Mouse (Mus musculus) limb, embryonic 12.5 days (tissue): Measurements from ENCODE around the gene 4930512M02Rik. TPM values are rescaled to one million over a fixed set of nuclear protein-coding genes. Genes with fewer than 3 reads are reported as not detected.

Source experiments
- ATAC-seq: fragments of 200-750 bp; cut with Nextera tagmentation; 2 replicates; pipeline ENCODE4 v1.8.0; 2017; ENCODE audit warnings: low read depth, moderate TSS enrichment; ENCODE audit not compliant: insufficient number of reproducible peaks, insufficient read depth, low FRiP score, low TSS enrichment
- H3K27ac ChIP-seq: fragments of 300-500 bp; sonication (generic); 2 replicates; pipeline ENCODE4 v1.5.1; 2016; ENCODE audit warnings: mild to moderate bottlenecking, moderate library complexity
- H3K27me3 ChIP-seq: fragments of 300-500 bp; sonication (generic); 2 replicates; pipeline ENCODE4 v1.6.1; 2016; ENCODE audit warnings: mild to moderate bottlenecking, moderate library complexity
- H3K36me3 ChIP-seq: fragments of 300-500 bp; sonication (generic); 2 replicates; pipeline ENCODE4 v1.6.1; 2016; ENCODE audit warnings: mild to moderate bottlenecking, moderate library complexity
- H3K4me1 ChIP-seq: fragments of 300-500 bp; sonication (generic); replicated peaks from 2 replicates; pipeline ENCODE4 v1.6.1; 2016
- H3K4me2 ChIP-seq: fragments of 300-500 bp; sonication (generic); 2 replicates; pipeline ENCODE4 v1.6.1; 2016; ENCODE audit warnings: mild to moderate bottlenecking, moderate library complexity
- H3K4me3 ChIP-seq: fragments of 300-500 bp; sonication (generic); replicated peaks from 2 replicates; pipeline ENCODE4 v1.5.1; 2016; ENCODE audit warnings: mild to moderate bottlenecking
- H3K9ac ChIP-seq: fragments of 300-500 bp; sonication (generic); replicated peaks from 2 replicates; pipeline ENCODE4 v1.6.1; 2016; ENCODE audit warnings: mild to moderate bottlenecking, moderate library complexity
- H3K9me3 ChIP-seq: fragments of 300-500 bp; sonication (generic); 2 replicates; pipeline ENCODE4 v1.6.1; 2016; ENCODE audit warnings: mild to moderate bottlenecking, moderate library complexity
- WGBS: fragments of 180-500 bp; shearing (Covaris S2); methylation state at CpG from one replicate; pipeline ENCODE4 v1.1.7; 2016; 5-methylcytosine and 5-hydroxymethylcytosine counted together
- polyA plus RNA-seq: library from polyadenylated mRNA; unstranded; fragments of >200 nt; fragmentation: Nextera tagmentation; extraction: Ambion mirVana; gene quantifications from 2 replicates; pipeline ENCODE4 v1.2.1, GENCODE M21; 2016

Gene 4930512M02Rik
- polyA plus RNA-seq, 1 experiment from 2014 or later = not detected

- Histone ChIP-seq H3K4me3 (no peak overlapping the region), H3K36me3 (no peaks in the 10 kb centered on the region), H3K27me3 (no peaks in the 10 kb centered on the region), H3K27ac (no peak overlapping the region), H3K4me1 (peaks cover 5% of the 10 kb centered on the region), H3K9ac (no peak overlapping the region), H3K4me2 (no peak overlapping the region), H3K9me3 (no peaks in the 10 kb centered on the region)
- WGBS = 90% methylated on average over 3 of the region's 3 CpGs
- ATAC-seq = no peak
Measured at GRCm38 (mm10) chr11:11656388-11656787, 28.8 kb upstream of the 4930512M02Rik start.

GRCm38 (mm10) chr11:11644303-11644702 lies 16.7 kb upstream of the 4930512M02Rik start:
- no peak overlapping the region for H3K27ac ChIP-seq
- H3K27me3 ChIP-seq = no peaks in the 10 kb centered on the region
- H3K4me2 ChIP-seq = no peak overlapping the region
- no peaks in the 10 kb centered on the region for H3K36me3 ChIP-seq
- ATAC-seq = no peak
- no peaks in the 10 kb centered on the region for H3K9me3 ChIP-seq
- H3K4me3 ChIP-seq = no peak overlapping the region
- no peaks in the 10 kb centered on the region for H3K4me1 ChIP-seq
- no peak overlapping the region for H3K9ac ChIP-seq

- Histone ChIP-seq H3K9me3 (no peaks in the 10 kb centered on the region), H3K9ac (no peak overlapping the region), H3K27ac (no peak overlapping the region), H3K36me3 (no peaks in the 10 kb centered on the region), H3K27me3 (no peaks in the 10 kb centered on the region), H3K4me2 (no peak overlapping the region), H3K4me1 (no peaks in the 10 kb centered on the region), H3K4me3 (no peak overlapping the region)
- 59% methylated on average over 4 of the region's 4 CpGs for WGBS
- ATAC-seq = no peak
Measured at GRCm38 (mm10) chr11:11624073-11624705, 3.4 kb downstream of the 4930512M02Rik start.

- ATAC-seq = no peak
- Histone ChIP-seq H3K4me2 (no peak overlapping the region), H3K36me3 (no peaks in the 10 kb centered on the region), H3K27me3 (no peaks in the 10 kb centered on the region), H3K27ac (no peak overlapping the region), H3K4me1 (no peaks in the 10 kb centered on the region), H3K9me3 (peaks cover 16% of the 10 kb centered on the region), H3K9ac (no peak overlapping the region), H3K4me3 (no peak overlapping the region)
- WGBS = 83% methylated on average over 2 of the region's 2 CpGs
Measured at GRCm38 (mm10) chr11:11609243-11609642, 18.4 kb downstream of the 4930512M02Rik start.

GRCm38 (mm10) chr11:11587327-11587726 lies 40.3 kb downstream of the 4930512M02Rik start:
- H3K9me3 ChIP-seq = no peaks in the 10 kb centered on the region
- H3K36me3 ChIP-seq = no peaks in the 10 kb centered on the region
- H3K27me3 ChIP-seq = no peaks in the 10 kb centered on the region
- H3K27ac ChIP-seq = no peak overlapping the region
- H3K9ac ChIP-seq = no peak overlapping the region
- H3K4me3 ChIP-seq = no peak overlapping the region
- no peak for ATAC-seq
- H3K4me1 ChIP-seq = no peaks in the 10 kb centered on the region
- WGBS = 78% methylated on average over 2 of the region's 2 CpGs
- no peak overlapping the region for H3K4me2 ChIP-seq

GRCm38 (mm10) chr11:11586423-11586822 lies 41.2 kb downstream of the 4930512M02Rik start:
- H3K9ac ChIP-seq = no peak overlapping the region
- H3K4me1 ChIP-seq = no peaks in the 10 kb centered on the region
- 100% methylated on average over 1 of the region's 1 CpGs for WGBS
- H3K27me3 ChIP-seq = no peaks in the 10 kb centered on the region
- no peaks in the 10 kb centered on the region for H3K9me3 ChIP-seq
- no peak overlapping the region for H3K4me2 ChIP-seq
- ATAC-seq = no peak
- H3K36me3 ChIP-seq = no peaks in the 10 kb centered on the region
- no peak overlapping the region for H3K4me3 ChIP-seq
- no peak overlapping the region for H3K27ac ChIP-seq

- H3K4me2 ChIP-seq = no peak overlapping the region
- no peaks in the 10 kb centered on the region for H3K9me3 ChIP-seq
- H3K4me1 ChIP-seq = no peaks in the 10 kb centered on the region
- 66% methylated on average over 6 of the region's 6 CpGs for WGBS
- ATAC-seq = no peak
- H3K27me3 ChIP-seq = no peaks in the 10 kb centered on the region
- no peaks in the 10 kb centered on the region for H3K36me3 ChIP-seq
- H3K4me3 ChIP-seq = no peak overlapping the region
- H3K27ac ChIP-seq = no peak overlapping the region
- H3K9ac ChIP-seq = no peak overlapping the region
Measured at GRCm38 (mm10) chr11:11573691-11574090, 53.9 kb downstream of the 4930512M02Rik start.

- ATAC-seq = no peak
Measured at GRCm38 (mm10) chr11:11570747-11571146, 56.9 kb downstream of the 4930512M02Rik start.

GRCm38 (mm10) chr11:11569466-11570132 lies 58.0 kb downstream of the 4930512M02Rik start:
- H3K4me3 ChIP-seq = no peak overlapping the region
- H3K9ac ChIP-seq = no peak overlapping the region
- H3K9me3 ChIP-seq = no peaks in the 10 kb centered on the region
- no peaks in the 10 kb centered on the region for H3K4me1 ChIP-seq
- no peaks in the 10 kb centered on the region for H3K36me3 ChIP-seq
- WGBS = 56% methylated on average over 4 of the region's 4 CpGs
- ATAC-seq = no peak
- no peak overlapping the region for H3K4me2 ChIP-seq
- no peak overlapping the region for H3K27ac ChIP-seq
- no peaks in the 10 kb centered on the region for H3K27me3 ChIP-seq

More at GRCm38 (mm10) chr11:11570747-11571146, 56.9 kb downstream of the 4930512M02Rik start:
- Histone ChIP-seq H3K27ac (no peak overlapping the region), H3K4me1 (no peaks in the 10 kb centered on the region), H3K9ac (no peak overlapping the region), H3K9me3 (no peaks in the 10 kb centered on the region), H3K36me3 (no peaks in the 10 kb centered on the region), H3K4me3 (no peak overlapping the region), H3K4me2 (no peak overlapping the region), H3K27me3 (no peaks in the 10 kb centered on the region)

GRCm38 (mm10) chr11:11568033-11568432 lies 59.6 kb downstream of the 4930512M02Rik start:
- no peak for ATAC-seq
- no peaks in the 10 kb centered on the region for H3K9me3 ChIP-seq
- no peak overlapping the region for H3K4me2 ChIP-seq
- WGBS = 92% methylated on average over 2 of the region's 2 CpGs
- no peaks in the 10 kb centered on the region for H3K4me1 ChIP-seq
- no peak overlapping the region for H3K4me3 ChIP-seq
- no peaks in the 10 kb centered on the region for H3K36me3 ChIP-seq
- H3K27me3 ChIP-seq = no peaks in the 10 kb centered on the region
- H3K27ac ChIP-seq = no peak overlapping the region
- H3K9ac ChIP-seq = no peak overlapping the region

- H3K27me3 ChIP-seq = no peaks in the 10 kb centered on the region
- H3K9ac ChIP-seq = no peak overlapping the region
- no peaks in the 10 kb centered on the region for H3K4me1 ChIP-seq
- no peak for ATAC-seq
- 78% methylated on average over 5 of the region's 6 CpGs for WGBS
- H3K4me3 ChIP-seq = no peak overlapping the region
- no peaks in the 10 kb centered on the region for H3K36me3 ChIP-seq
- H3K9me3 ChIP-seq = no peaks in the 10 kb centered on the region
- H3K4me2 ChIP-seq = no peak overlapping the region
- no peak overlapping the region for H3K27ac ChIP-seq
Measured at GRCm38 (mm10) chr11:11565146-11565820, 62.4 kb downstream of the 4930512M02Rik start.
